Mouse (Mus musculus) hindbrain, embryonic 10.5 days (tissue): ENCODE measurements around the gene Hmgcll1. TPM values are rescaled to one million over a fixed set of nuclear protein-coding genes. Genes with fewer than 3 reads are reported as not detected.

Experiments used
- DNase-seq: peaks from one replicate; pipeline ENCODE4 v3.0.0-alpha.2; 2017; ENCODE audit warnings: low spot score
- H3K27ac ChIP-seq: fragments of 300-500 bp; sonication (generic); 2 replicates; pipeline ENCODE4 v1.5.1; 2016; ENCODE audit warnings: mild to moderate bottlenecking, moderate library complexity
- H3K27me3 ChIP-seq: fragments of 300-500 bp; sonication (generic); 2 replicates; pipeline ENCODE4 v1.6.1; 2016; ENCODE audit warnings: mild to moderate bottlenecking; ENCODE audit not compliant: poor library complexity, insufficient read depth, severe bottlenecking
- H3K36me3 ChIP-seq: fragments of 300-500 bp; sonication (generic); 2 replicates; pipeline ENCODE4 v1.6.1; 2016; ENCODE audit warnings: mild to moderate bottlenecking, moderate library complexity
- H3K4me1 ChIP-seq: fragments of 300-500 bp; sonication (generic); replicated peaks from 2 replicates; pipeline ENCODE4 v1.6.1; 2016; ENCODE audit warnings: mild to moderate bottlenecking
- H3K4me3 ChIP-seq: fragments of 300-500 bp; sonication (generic); 2 replicates; pipeline ENCODE4 v1.5.1; 2016; ENCODE audit warnings: mild to moderate bottlenecking, moderate library complexity
- H3K9me3 ChIP-seq: fragments of 300-500 bp; sonication (generic); 2 replicates; pipeline ENCODE4 v1.6.1; 2016; ENCODE audit warnings: mild to moderate bottlenecking, moderate library complexity
- WGBS: fragments of 180-500 bp; shearing (Covaris S2); methylation state at CpG from one replicate; pipeline ENCODE4 v1.1.7; 2016; 5-methylcytosine and 5-hydroxymethylcytosine counted together
- polyA plus RNA-seq: library from polyadenylated mRNA; unstranded; fragments of >200 nt; fragmentation: Nextera tagmentation; extraction: Ambion mirVana; gene quantifications from 2 replicates; pipeline ENCODE4 v1.2.1, GENCODE M21; 2016

The Hmgcll1 gene
- polyA plus RNA-seq, 1 experiment from 2014 or later = 7.5 TPM

DNA sequence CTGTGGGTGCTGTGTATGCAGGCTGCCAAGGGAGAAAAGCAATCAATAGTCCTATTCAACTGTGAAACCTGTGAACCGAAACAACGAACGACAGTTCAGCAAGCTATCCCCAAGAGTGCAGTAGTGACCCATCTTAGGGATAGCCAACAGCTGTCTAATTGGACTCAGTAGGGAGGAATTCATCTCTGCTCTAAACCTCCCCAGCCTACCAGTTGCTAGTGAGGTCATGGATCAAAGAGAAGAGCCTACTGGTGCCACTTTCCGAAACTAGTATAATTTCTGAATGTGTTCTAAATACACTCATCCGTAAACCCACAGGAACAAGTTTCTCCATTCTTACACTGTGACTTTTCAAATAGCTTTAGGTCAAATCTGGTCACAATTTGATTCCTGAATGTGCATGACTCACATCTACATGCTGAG, 8.9 kb downstream of the Hmgcll1 start:
- WGBS = 45% methylated on average over 5 of the region's 5 CpGs
- no peak for DNase-seq
- Histone ChIP-seq H3K9me3 (no peaks in the 10 kb centered on the region), H3K27ac (no peak overlapping the region), H3K36me3 (no peaks in the 10 kb centered on the region), H3K4me1 (peaks cover 15% of the 10 kb centered on the region), H3K4me3 (no peak overlapping the region), H3K27me3 (no peaks in the 10 kb centered on the region)

DNA sequence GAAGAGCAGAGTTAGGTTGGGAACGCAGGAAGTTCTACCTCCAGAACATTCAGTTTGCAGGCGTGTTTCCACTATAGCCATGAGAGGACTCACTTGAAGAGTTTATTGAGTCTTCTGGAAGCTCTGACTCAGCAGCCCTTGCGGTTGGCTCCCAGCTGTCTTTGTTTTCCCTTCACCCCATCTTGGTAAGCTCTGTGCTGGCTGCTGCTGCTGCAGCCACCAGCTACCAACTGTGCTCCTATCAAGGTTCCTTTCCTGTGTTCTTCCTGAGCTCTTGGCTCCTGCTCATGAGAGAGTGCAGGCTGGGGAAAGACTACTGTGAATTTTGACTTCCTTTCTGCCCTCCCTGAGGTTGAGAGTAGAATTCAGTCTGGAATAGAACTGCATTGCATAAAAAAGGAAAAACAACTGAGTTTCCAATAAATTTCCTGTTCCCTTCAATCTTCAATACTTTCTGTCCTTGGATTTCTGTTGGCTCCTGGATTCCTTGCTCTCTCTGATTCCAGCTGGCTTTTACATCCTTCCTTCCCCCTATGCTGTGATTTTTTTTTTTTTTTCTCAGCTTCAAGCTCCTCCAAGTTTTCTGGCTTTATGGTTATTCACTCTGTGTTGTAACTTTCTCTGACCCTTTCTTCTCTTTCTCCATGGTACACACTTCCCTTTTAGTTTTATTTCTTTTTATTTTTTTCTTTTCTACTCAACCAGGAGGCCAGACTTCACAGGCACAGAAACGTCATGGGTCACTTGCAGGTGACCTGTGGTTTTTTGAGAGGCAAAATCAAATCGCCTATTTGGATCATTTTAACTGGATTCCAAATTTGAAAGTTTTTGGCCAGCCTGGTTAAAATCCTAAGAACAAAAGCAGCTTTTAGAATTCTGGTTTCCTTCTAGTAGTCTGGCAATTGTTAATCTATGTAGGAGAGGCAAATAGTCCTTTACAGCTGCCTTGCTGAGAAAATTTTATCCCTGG, 9.9 kb downstream of the Hmgcll1 start:
- Histone ChIP-seq H3K9me3 (no peaks in the 10 kb centered on the region), H3K4me3 (no peak overlapping the region), H3K4me1 (peaks cover 15% of the 10 kb centered on the region), H3K27ac (peak overlapping the region; percentile 13; the same call in 1 of the 2 replicates), H3K27me3 (no peaks in the 10 kb centered on the region), H3K36me3 (no peaks in the 10 kb centered on the region)
- no peak for DNase-seq
- 39% methylated on average over 5 of the region's 5 CpGs for WGBS

DNA sequence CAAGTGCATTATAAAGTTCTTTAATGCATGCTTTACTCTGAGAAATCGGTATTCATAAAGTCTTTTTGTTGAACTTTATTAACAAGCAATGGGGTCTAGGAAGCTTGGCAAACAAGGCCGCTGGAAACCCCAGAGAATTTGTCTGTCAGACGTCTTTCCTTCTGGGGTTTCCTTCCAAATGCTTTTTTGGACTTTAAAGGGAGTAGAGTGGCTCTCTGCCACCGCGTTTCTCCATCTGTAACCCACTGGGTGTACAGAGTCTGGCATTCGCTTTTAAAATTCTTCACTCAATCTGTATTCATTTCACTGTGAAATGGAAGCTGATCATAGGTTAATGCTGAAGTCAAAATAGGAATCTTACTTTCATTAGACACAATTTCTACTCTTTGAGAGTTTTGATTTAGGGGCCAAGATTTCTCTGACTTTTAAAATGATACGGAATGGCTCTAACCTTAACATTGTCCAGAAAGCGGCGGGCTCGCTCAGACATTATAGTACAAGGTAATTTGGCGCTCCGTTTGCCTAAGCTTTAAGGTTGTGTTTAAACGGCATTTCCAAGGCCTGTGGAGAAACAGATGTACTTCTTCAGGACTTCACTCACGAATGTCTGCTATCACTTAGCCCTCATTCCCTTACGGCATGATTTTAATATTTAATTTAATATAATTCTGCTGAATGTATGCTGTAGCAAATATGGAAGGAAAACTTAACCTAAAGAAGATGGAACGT, 15.0 kb downstream of the Hmgcll1 start:
- 92% methylated on average over 16 of the region's 16 CpGs for WGBS
- DNase-seq = no peak
- Histone ChIP-seq H3K4me3 (no peak overlapping the region), H3K27ac (no peak overlapping the region), H3K36me3 (no peaks in the 10 kb centered on the region), H3K9me3 (no peaks in the 10 kb centered on the region), H3K4me1 (peaks cover 3% of the 10 kb centered on the region; the same call in 1 of the 2 replicates), H3K27me3 (no peaks in the 10 kb centered on the region)

DNA sequence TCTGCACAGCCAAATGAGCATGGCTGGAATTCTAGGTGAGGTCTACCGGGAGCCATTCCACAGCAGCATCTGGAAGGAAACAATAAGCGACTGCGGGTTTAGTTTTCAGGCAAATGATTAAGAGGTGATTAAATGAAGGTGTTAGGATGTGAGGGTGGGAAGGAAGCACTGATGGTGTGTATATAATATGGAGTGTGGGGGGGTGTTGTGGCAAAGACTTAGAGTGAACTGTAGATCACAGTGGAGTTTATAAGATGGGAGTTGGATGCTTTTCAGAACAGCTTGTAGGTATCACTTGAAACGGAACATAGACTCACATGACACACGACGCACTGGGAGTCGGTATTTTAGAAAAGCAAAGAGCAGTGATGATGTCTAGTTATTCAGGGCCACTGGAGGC, 20.4 kb downstream of the Hmgcll1 start:
- Histone ChIP-seq H3K27me3 (no peaks in the 10 kb centered on the region), H3K4me3 (no peak overlapping the region), H3K36me3 (no peaks in the 10 kb centered on the region), H3K4me1 (peaks cover 9% of the 10 kb centered on the region), H3K27ac (no peak overlapping the region), H3K9me3 (no peaks in the 10 kb centered on the region)
- DNase-seq = no peak
- WGBS = 89% methylated on average over 7 of the region's 7 CpGs

DNA sequence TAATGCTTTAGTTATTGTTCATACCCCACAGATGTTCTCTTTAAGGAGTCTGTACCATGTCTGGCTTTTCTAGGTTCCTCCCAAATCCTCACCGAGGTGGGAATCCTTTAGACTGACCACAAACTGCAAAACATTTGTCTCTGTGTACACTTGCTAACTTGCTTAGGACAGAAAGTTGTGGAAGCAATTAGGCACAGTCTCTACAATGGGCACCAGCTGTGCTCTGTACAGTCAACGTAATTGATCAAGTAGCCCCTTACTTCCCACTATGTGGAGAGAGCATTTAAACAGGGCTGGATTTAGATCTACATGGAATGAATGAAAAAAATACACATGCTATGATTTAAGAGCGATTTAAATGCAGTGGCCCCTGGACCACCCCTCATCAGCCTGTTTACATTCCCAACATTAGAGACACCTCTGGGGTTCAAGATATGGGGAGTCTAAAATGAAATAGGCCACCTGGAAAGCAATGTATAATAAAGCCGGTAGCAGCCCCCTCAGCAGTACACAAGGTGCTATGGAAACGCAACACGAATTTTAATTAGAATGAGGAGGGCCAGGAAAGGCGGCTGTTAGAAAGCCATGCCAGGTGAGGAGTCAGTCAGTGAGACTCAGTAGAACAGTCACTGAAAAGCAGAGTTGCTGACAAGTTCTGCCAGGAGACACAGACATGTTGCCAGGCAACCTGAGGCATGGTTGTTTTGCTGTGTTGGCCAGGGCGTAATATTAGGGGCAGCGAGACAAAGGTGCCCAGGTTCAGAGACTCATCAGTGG, 23.9 kb downstream of the Hmgcll1 start:
- H3K4me1 ChIP-seq = peaks cover 9% of the 10 kb centered on the region
- WGBS = 64% methylated on average over 9 of the region's 9 CpGs
- no peaks in the 10 kb centered on the region for H3K27me3 ChIP-seq
- no peak overlapping the region for H3K4me3 ChIP-seq
- no peak overlapping the region for H3K27ac ChIP-seq
- DNase-seq = no peak
- H3K36me3 ChIP-seq = no peaks in the 10 kb centered on the region
- H3K9me3 ChIP-seq = no peaks in the 10 kb centered on the region

DNA sequence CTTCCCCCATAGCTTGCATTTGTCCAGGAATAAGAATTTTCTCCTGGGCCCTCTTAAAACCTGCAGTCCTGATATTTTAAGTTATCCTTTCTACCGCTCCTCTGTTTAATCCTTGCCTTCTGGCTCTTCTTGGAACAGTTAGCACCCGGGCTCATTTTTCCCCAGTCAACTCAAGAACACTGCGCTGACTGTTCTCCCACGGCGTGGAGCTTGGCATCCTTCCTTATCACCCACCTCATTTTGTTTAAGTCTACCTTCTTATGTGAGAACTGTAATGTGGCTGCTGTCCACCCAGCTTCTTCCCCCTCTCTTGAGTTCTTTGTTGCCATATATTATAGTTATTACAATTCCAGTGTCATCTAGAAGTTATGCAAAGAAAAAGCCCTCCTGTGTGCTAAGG, 25.1 kb downstream of the Hmgcll1 start:
- no peak for DNase-seq
- H3K27ac ChIP-seq = no peak overlapping the region
- H3K4me1 ChIP-seq = peaks cover 9% of the 10 kb centered on the region
- no peaks in the 10 kb centered on the region for H3K36me3 ChIP-seq
- no peak overlapping the region for H3K4me3 ChIP-seq
- no peaks in the 10 kb centered on the region for H3K9me3 ChIP-seq
- 93% methylated on average over 5 of the region's 5 CpGs for WGBS
- no peaks in the 10 kb centered on the region for H3K27me3 ChIP-seq

DNA sequence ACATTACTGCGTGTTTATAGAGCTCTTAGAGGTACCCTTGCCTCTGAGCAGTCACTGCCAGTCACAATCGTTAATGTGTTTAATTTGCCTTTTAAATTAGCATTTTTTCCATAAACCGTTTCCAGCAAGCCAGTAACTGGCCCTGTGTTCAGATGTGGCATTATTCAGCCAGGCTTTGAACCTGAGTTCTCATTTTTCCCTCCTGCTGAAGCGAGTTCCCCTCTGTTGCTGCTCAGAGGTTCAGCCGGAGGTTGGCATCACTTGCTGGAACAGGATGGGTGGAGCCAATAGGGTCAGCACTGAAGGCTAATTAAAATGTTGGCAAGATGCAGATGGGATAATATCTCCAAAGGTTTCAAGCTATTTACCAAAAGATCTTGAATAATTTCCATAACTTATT, 28.7 kb downstream of the Hmgcll1 start:
- 76% methylated on average over 5 of the region's 5 CpGs for WGBS
- H3K4me1 ChIP-seq = peaks cover 6% of the 10 kb centered on the region

DNA sequence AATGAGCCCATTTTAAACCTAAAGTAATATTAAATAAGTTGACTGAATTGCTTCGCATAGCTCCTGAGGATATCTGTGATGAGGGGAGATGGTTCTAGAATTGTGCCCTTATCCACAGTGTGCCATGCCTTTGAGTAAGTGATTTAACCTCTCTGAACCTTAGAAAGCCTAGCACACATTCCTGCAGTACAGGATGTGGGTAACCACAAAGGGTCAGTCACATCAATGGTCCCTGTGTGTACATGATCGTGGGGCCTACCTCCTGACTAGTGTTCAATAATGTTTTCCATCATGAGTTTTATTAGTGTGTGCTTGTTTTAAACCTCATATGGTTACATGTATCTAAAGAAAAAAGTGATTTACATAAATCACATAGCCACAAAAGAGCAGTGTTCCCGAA, 46.3 kb downstream of the Hmgcll1 start:
- H3K9me3 ChIP-seq = no peaks in the 10 kb centered on the region
- H3K36me3 ChIP-seq = no peaks in the 10 kb centered on the region
- H3K27ac ChIP-seq = no peak overlapping the region
- H3K4me1 ChIP-seq = no peaks in the 10 kb centered on the region
- no peak overlapping the region for H3K4me3 ChIP-seq
- no peak for DNase-seq
- 87% methylated on average over 3 of the region's 3 CpGs for WGBS
- no peaks in the 10 kb centered on the region for H3K27me3 ChIP-seq

More for the DNA sequence above, 28.7 kb downstream of the Hmgcll1 start:
- H3K27ac ChIP-seq = no peak overlapping the region
- no peak for DNase-seq
- H3K9me3 ChIP-seq = no peaks in the 10 kb centered on the region
- no peaks in the 10 kb centered on the region for H3K27me3 ChIP-seq
- no peak overlapping the region for H3K4me3 ChIP-seq
- H3K36me3 ChIP-seq = no peaks in the 10 kb centered on the region

DNA sequence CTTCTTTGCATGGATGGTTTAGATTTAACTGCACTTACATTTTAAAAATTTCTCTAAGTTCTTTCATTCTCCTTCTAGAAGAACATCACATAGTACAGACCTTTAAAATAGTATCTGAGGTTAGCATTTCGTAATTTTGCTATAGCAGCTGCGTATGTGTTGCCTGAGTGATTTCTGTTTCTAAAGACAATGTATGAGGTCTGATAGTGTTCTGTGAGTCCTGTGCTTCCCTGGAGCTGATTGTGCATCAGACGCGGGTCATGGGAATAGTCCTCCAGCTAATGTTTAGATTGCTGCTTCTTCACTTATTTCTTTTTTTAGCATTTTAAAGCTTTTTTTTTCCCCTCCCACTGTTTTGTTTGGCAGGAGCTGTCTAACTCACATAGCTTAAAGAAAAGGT, 46.8 kb downstream of the Hmgcll1 start:
- DNase-seq = no peak
- no peaks in the 10 kb centered on the region for H3K4me1 ChIP-seq
- H3K27ac ChIP-seq = no peak overlapping the region
- no peaks in the 10 kb centered on the region for H3K9me3 ChIP-seq
- no peak overlapping the region for H3K4me3 ChIP-seq
- WGBS = 83% methylated on average over 4 of the region's 4 CpGs
- no peaks in the 10 kb centered on the region for H3K27me3 ChIP-seq
- H3K36me3 ChIP-seq = no peaks in the 10 kb centered on the region

DNA sequence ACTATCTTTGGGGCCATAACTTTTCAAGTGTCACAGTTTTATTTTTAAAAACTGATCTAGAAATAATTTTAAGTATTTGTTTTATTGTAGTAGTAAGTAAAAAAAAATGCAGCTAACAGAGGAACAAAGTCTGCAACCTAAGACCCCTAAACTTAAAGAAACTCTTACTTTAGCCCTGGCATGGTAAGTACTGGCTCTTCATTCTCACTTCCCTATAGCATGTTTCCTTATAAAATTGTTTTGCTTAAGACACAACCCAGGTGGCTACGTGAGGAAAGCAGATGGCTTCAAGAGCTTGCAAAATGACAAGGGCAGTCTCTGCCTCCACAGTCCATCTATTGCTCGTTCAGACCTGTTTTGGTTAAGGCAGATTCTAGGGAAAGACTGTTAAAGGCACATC, 49.5 kb downstream of the Hmgcll1 start:
- Histone ChIP-seq H3K9me3 (no peaks in the 10 kb centered on the region), H3K36me3 (no peaks in the 10 kb centered on the region), H3K4me1 (no peaks in the 10 kb centered on the region), H3K27me3 (no peaks in the 10 kb centered on the region), H3K27ac (no peak overlapping the region), H3K4me3 (no peak overlapping the region)
- no peak for DNase-seq
- WGBS = 70% methylated on average over 2 of the region's 2 CpGs

DNA sequence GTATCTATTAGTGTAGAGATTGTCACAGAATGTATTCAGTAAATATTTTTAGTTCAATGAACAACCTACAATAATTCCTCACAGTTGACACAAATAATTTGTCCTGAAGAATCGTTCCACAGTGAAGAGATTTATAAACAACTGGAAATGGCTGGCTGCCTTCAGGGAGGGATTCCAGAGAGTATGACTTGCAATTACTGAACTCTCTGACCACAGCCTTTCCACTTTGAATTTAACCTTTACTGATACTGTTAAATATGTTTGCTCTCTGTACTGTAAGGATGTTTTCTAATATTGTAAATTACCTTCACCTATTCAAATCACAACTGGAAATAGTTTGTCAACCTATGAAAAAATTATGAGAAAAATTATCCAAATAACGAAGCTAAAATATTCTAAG, 76.9 kb downstream of the Hmgcll1 start:
- H3K4me1 ChIP-seq = no peaks in the 10 kb centered on the region
- no peaks in the 10 kb centered on the region for H3K9me3 ChIP-seq
- H3K27me3 ChIP-seq = no peaks in the 10 kb centered on the region
- no peaks in the 10 kb centered on the region for H3K36me3 ChIP-seq
- no peak overlapping the region for H3K27ac ChIP-seq
- no peak overlapping the region for H3K4me3 ChIP-seq
- no peak for DNase-seq
- WGBS = 81% methylated on average over 2 of the region's 2 CpGs

DNA sequence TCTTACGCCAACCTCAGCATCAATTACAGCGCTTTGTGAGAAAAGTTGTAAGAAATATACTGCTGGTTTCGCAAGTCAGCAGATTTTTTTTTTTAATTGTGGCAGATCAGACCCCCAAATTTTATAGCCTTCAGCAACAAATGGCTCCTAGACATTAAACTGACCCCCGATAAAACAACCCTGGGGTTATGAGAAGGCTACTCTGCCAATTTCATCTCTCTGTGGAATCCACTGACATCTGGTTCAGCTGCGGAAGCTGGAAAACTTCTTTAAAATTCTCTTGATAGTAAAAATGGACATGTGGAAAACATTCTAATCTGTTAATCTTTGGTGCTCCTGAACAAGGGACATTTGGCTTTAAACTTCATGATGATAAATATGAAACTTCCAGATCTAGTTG, 82.6 kb downstream of the Hmgcll1 start:
- no peaks in the 10 kb centered on the region for H3K4me1 ChIP-seq
- 94% methylated on average over 5 of the region's 5 CpGs for WGBS
- H3K27ac ChIP-seq = no peak overlapping the region
- no peak overlapping the region for H3K4me3 ChIP-seq
- no peaks in the 10 kb centered on the region for H3K27me3 ChIP-seq
- H3K9me3 ChIP-seq = no peaks in the 10 kb centered on the region
- DNase-seq = no peak
- no peaks in the 10 kb centered on the region for H3K36me3 ChIP-seq
